Mouse (Mus musculus): ENCODE data around the gene Bach2.

- no peak for TF ChIP-seq CTCF (IDR thresholded peaks at IDR 0.05; ENCODE audit: low read depth)
- TF ChIP-seq EP300 (IDR thresholded peaks at IDR 0.05; ENCODE audit: low read depth) = no peak
Observed at GRCm38 (mm10) chr4:32263685-32264038, 25.1 kb downstream of the Bach2 start.
